Mouse (Mus musculus) kidney, embryonic 16.5 days (tissue): Measurements from ENCODE around the gene Zfp37. TPM values are rescaled to one million over a fixed set of nuclear protein-coding genes. Genes with fewer than 3 reads are reported as not detected.
"Not testable (repeated sequence)": the region's sequence is repeated elsewhere in the genome, so short reads cannot be mapped to it uniquely, and the experiment has no call there.

Source experiments
- ATAC-seq: fragments of 200-750 bp; cut with Nextera tagmentation; 2 replicates; pipeline ENCODE4 v1.8.0; 2017; ENCODE audit warnings: moderate TSS enrichment; ENCODE audit not compliant: low FRiP score, low TSS enrichment
- H3K27ac ChIP-seq: fragments of 300-500 bp; sonication (generic); 2 replicates; pipeline ENCODE4 v1.5.1; 2014; ENCODE audit warnings: low read length
- H3K27me3 ChIP-seq: fragments of 300-500 bp; sonication (generic); 2 replicates; pipeline ENCODE4 v1.6.1; 2014; ENCODE audit warnings: low read length, control low read depth, mixed read lengths; ENCODE audit not compliant: insufficient read depth
- H3K36me3 ChIP-seq: fragments of 300-500 bp; sonication (generic); 2 replicates; pipeline ENCODE4 v1.6.1; 2014; ENCODE audit warnings: low read length, control low read depth, mixed read lengths; ENCODE audit not compliant: insufficient read depth
- H3K4me1 ChIP-seq: fragments of 300-500 bp; sonication (generic); 2 replicates; pipeline ENCODE4 v1.6.1; 2014; ENCODE audit warnings: low read length, control low read depth, mixed read lengths; ENCODE audit not compliant: insufficient read depth
- H3K4me2 ChIP-seq: fragments of 300-500 bp; sonication (generic); replicated peaks from 2 replicates; pipeline ENCODE4 v1.6.1; 2014; ENCODE audit warnings: low read depth, low read length
- H3K4me3 ChIP-seq: fragments of 300-500 bp; sonication (generic); 2 replicates; pipeline ENCODE4 v1.5.1; 2014; ENCODE audit warnings: mild to moderate bottlenecking, low read length
- H3K9ac ChIP-seq: fragments of 300-500 bp; sonication (generic); replicated peaks from 2 replicates; pipeline ENCODE4 v1.6.1; 2014; ENCODE audit warnings: low read length
- H3K9me3 ChIP-seq: fragments of 300-500 bp; sonication (generic); 2 replicates; pipeline ENCODE4 v1.6.1; 2016; ENCODE audit warnings: low read length, control low read depth
- WGBS: fragments of 180-500 bp; shearing (Covaris S2); extraction: QIAGEN DNeasy Blood & Tissue Kit; methylation state at CpG from one replicate; pipeline ENCODE4 v1.1.7; 2014; 5-methylcytosine and 5-hydroxymethylcytosine counted together
- polyA plus RNA-seq: library from polyadenylated mRNA; unstranded; fragments of >200 nt; fragmentation: Nextera tagmentation; extraction: Ambion mirVana; gene quantifications from 2 replicates; pipeline ENCODE4 v1.2.1, GENCODE M21; 2015

Zfp37 gene
- 10.8 and 12.0 TPM in 2 replicates for polyA plus RNA-seq

- no peaks in the 10 kb centered on the region for H3K4me1 ChIP-seq
- H3K27me3 ChIP-seq = no peaks in the 10 kb centered on the region
- WGBS = 75% methylated on average over 13 of the region's 13 CpGs
- no peaks in the 10 kb centered on the region for H3K36me3 ChIP-seq
- no peak within 1 kb of the TSS for H3K4me3 ChIP-seq
- ATAC-seq = no peak
- H3K9ac ChIP-seq = no peak within 1 kb of the TSS
- H3K27ac ChIP-seq = no peak within 1 kb of the TSS
- no peak within 1 kb of the TSS for H3K4me2 ChIP-seq
- no peaks in the 10 kb centered on the region for H3K9me3 ChIP-seq
Measured at GRCm38 (mm10) chr4:62230769-62231168, at the start of gene Zfp37. TSS of gene Zfp37 (minus strand) at chr4:62231047.

- Histone ChIP-seq H3K36me3 (no peaks in the 10 kb centered on the region), H3K4me2 (no peak overlapping the region), H3K9ac (no peak overlapping the region), H3K4me3 (no peak overlapping the region), H3K27ac (peak overlapping the region; percentile 56; the same call in 1 of the 2 replicates), H3K4me1 (no peaks in the 10 kb centered on the region), H3K9me3 (no peaks in the 10 kb centered on the region), H3K27me3 (no peaks in the 10 kb centered on the region)
- WGBS = 68% methylated on average over 4 of the region's 4 CpGs
- ATAC-seq = peak; percentile 83; the same call in 1 of the 2 replicates
Measured at GRCm38 (mm10) chr4:62278081-62278480, 47.2 kb upstream of the Zfp37 start.

- H3K4me3 ChIP-seq = no peak overlapping the region
- 74% methylated on average over 3 of the region's 3 CpGs for WGBS
- no peak for ATAC-seq
Measured at GRCm38 (mm10) chr4:62277222-62277621, 46.4 kb upstream of the Zfp37 start.

GRCm38 (mm10) chr4:62276642-62277041 is 45.8 kb upstream of the Zfp37 start:
- Histone ChIP-seq H3K4me2 (no peak overlapping the region), H3K27ac (no peak overlapping the region), H3K9ac (no peak overlapping the region), H3K4me1 (no peaks in the 10 kb centered on the region), H3K9me3 (no peaks in the 10 kb centered on the region), H3K4me3 (no peak overlapping the region), H3K36me3 (no peaks in the 10 kb centered on the region), H3K27me3 (no peaks in the 10 kb centered on the region)
- 81% methylated on average over 10 of the region's 10 CpGs for WGBS
- ATAC-seq = no peak

More at GRCm38 (mm10) chr4:62277222-62277621, 46.4 kb upstream of the Zfp37 start:
- Histone ChIP-seq H3K27ac (no peak overlapping the region), H3K9ac (no peak overlapping the region), H3K9me3 (no peaks in the 10 kb centered on the region), H3K4me2 (no peak overlapping the region), H3K4me1 (no peaks in the 10 kb centered on the region), H3K27me3 (no peaks in the 10 kb centered on the region), H3K36me3 (no peaks in the 10 kb centered on the region)

GRCm38 (mm10) chr4:62274841-62275536 is 44.1 kb upstream of the Zfp37 start:
- H3K4me1 ChIP-seq = no peaks in the 10 kb centered on the region
- 27% methylated on average over 12 of the region's 12 CpGs for WGBS
- H3K4me3 ChIP-seq = no peak overlapping the region
- no peak overlapping the region for H3K27ac ChIP-seq
- peak; percentile 70; the same call in 1 of the 2 replicates for ATAC-seq
- H3K4me2 ChIP-seq = no peak overlapping the region
- no peaks in the 10 kb centered on the region for H3K36me3 ChIP-seq
- no peak overlapping the region for H3K9ac ChIP-seq
- no peaks in the 10 kb centered on the region for H3K27me3 ChIP-seq
- H3K9me3 ChIP-seq = no peaks in the 10 kb centered on the region

- WGBS = 89% methylated on average over 10 of the region's 10 CpGs
- H3K27me3 ChIP-seq = no peaks in the 10 kb centered on the region
- H3K9me3 ChIP-seq = no peaks in the 10 kb centered on the region
- H3K4me3 ChIP-seq = no peak overlapping the region
- no peak overlapping the region for H3K4me2 ChIP-seq
- H3K9ac ChIP-seq = no peak overlapping the region
- no peaks in the 10 kb centered on the region for H3K4me1 ChIP-seq
- ATAC-seq = no peak
- H3K36me3 ChIP-seq = no peaks in the 10 kb centered on the region
- no peak overlapping the region for H3K27ac ChIP-seq
Measured at GRCm38 (mm10) chr4:62273916-62274315, 43.1 kb upstream of the Zfp37 start.

- no peak overlapping the region for H3K4me2 ChIP-seq
- no peak overlapping the region for H3K9ac ChIP-seq
- no peaks in the 10 kb centered on the region for H3K27me3 ChIP-seq
- H3K36me3 ChIP-seq = no peaks in the 10 kb centered on the region
- no peak for ATAC-seq
- no peaks in the 10 kb centered on the region for H3K9me3 ChIP-seq
- no peak overlapping the region for H3K4me3 ChIP-seq
- WGBS = 94% methylated on average over 10 of the region's 10 CpGs
- H3K27ac ChIP-seq = no peak overlapping the region
- no peaks in the 10 kb centered on the region for H3K4me1 ChIP-seq
Measured at GRCm38 (mm10) chr4:62272696-62273095, 41.8 kb upstream of the Zfp37 start.

GRCm38 (mm10) chr4:62267101-62267500 is 36.3 kb upstream of the Zfp37 start:
- H3K4me2 ChIP-seq = no peak overlapping the region
- no peaks in the 10 kb centered on the region for H3K9me3 ChIP-seq
- H3K9ac ChIP-seq = no peak overlapping the region
- peaks cover 7% of the 10 kb centered on the region; the same call in 1 of the 2 replicates for H3K4me1 ChIP-seq
- no peaks in the 10 kb centered on the region for H3K36me3 ChIP-seq
- 68% methylated on average over 10 of the region's 10 CpGs for WGBS
- no peak overlapping the region for H3K27ac ChIP-seq
- no peak overlapping the region for H3K4me3 ChIP-seq
- H3K27me3 ChIP-seq = no peaks in the 10 kb centered on the region
- no peak for ATAC-seq

- not testable (repeated sequence) for H3K4me2 ChIP-seq, H3K4me3 ChIP-seq, H3K27ac ChIP-seq, H3K4me1 ChIP-seq, ATAC-seq, H3K36me3 ChIP-seq, H3K9me3 ChIP-seq, H3K27me3 ChIP-seq, H3K9ac ChIP-seq
- 79% methylated on average over 4 of the region's 7 CpGs for WGBS
Measured at GRCm38 (mm10) chr4:62266016-62266415, 35.2 kb upstream of the Zfp37 start.

- WGBS = 69% methylated on average over 10 of the region's 10 CpGs
- Histone ChIP-seq H3K4me2 (no peak overlapping the region), H3K27ac (no peak overlapping the region), H3K9ac (no peak overlapping the region), H3K4me1 (peaks cover 7% of the 10 kb centered on the region; the same call in 1 of the 2 replicates), H3K36me3 (no peaks in the 10 kb centered on the region), H3K9me3 (no peaks in the 10 kb centered on the region), H3K4me3 (no peak overlapping the region), H3K27me3 (no peaks in the 10 kb centered on the region)
- ATAC-seq = no peak
Measured at GRCm38 (mm10) chr4:62265154-62265836, 34.4 kb upstream of the Zfp37 start.
